Mouse (Mus musculus) right cerebral cortex, postnatal 4 days (tissue): ENCODE measurements at regions not wholly inside any gene's neighbourhood (a gene's known extent, or its start where the extent isn't known, plus 50 kb on each side); places are given as distances from the start of the nearest gene placed in this dataset.

Source experiments
- DNase-seq: peaks from one replicate; pipeline ENCODE4 v3.0.0-alpha.2; 2022

- DNase-seq = peak; percentile 3
Measured at GRCm38 (mm10) chrX:61305301-61305890, 120.0 kb upstream of the Cdr1 start.

- no peak for DNase-seq
Measured at GRCm38 (mm10) chrX:61304464-61304863, 119.1 kb upstream of the Cdr1 start.
